Mouse (Mus musculus) testis, adult 2 months (tissue): ENCODE measurements around the gene Tprgl.

Experiments
- CTCF ChIP-seq: fragments of 200-500 bp; IDR thresholded peaks from 2 replicates; pipeline ENCODE4 v1.5.1; 2012; ENCODE audit warnings: low read depth, mild to moderate bottlenecking, inconsistent platforms, low read length, moderate library complexity; ENCODE audit not compliant: control insufficient read depth, insufficient read depth, insufficient replicate concordance
- POLR2A ChIP-seq: fragments of 200-500 bp; IDR thresholded peaks from 2 replicates; pipeline ENCODE4 v1.6.1; 2012; ENCODE audit warnings: low read depth, mild to moderate bottlenecking, inconsistent platforms, low read length, moderate library complexity; ENCODE audit not compliant: control insufficient read depth

DNA sequence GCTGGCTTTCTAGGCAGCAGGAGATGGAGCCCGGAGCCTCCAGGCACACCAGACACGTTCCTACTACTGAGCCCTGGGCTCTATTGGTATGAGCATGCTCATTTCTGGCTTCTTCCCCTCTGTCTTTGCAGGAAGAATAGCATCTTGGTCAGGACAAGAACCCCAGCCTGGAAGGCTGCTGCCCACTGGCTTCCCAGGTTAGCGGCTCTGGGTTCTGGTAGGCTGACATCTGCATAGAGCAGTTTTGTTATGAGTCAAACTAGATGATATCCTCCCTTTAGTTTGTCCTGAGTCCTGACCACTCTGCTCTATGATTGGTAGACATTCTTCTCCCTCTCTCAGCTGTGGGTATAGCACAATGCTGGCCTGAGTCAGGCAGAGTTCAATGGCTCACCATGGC lies 33.2 kb downstream of the Tprgl start:
- TF ChIP-seq POLR2A (no peak), CTCF (no peak)
